Mouse (Mus musculus): ENCODE results near the gene Atg13.

GRCm38 (mm10) chr2:91724716-91725115, 14.3 kb upstream of the Atg13 start:
- TF ChIP-seq CTCF (IDR thresholded peaks at IDR 0.05; ENCODE audit: extremely low read depth, insufficient read length, insufficient replicate concordance, low read depth, low read length) (no peak), POLR2A (IDR thresholded peaks at IDR 0.05; ENCODE audit: low read depth, low read length) (no peak)
